Mouse (Mus musculus): ENCODE results near the gene Acsm2. TPM values are rescaled to one million over a fixed set of nuclear protein-coding genes. Genes with fewer than 3 reads are reported as not detected.

Acsm2 gene
- 0.02 and 0.48 TPM in 2 replicates for polyA plus RNA-seq (2015; fragmentation: Nextera tagmentation; extraction: Ambion mirVana)

GRCm38 (mm10) chr7:119554040-119554439, at the start of gene Acsm2:
Gene Acsm2, plus strand, starts transcription at chr7:119554340.

DNA sequence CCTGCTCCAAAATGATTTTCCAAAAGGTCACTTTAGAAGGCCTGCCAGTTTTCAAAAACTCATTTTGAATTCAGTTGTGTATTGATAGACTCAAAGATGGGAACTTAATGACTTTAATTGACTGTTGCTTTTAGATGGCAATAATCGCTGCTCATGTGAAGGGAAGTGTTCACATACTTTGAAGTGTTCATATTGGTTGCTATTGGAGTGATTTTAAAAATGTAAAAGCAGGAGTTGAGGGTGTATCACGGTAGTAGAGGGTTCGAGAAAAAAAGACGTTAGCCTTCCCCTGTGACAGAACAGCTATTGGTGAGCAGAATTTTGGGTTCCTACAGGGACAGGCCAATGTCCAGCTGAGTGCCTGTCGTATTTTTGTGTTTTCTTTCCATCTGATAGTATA, 35.0 kb upstream of the Acsm2 start, which contains the start of gene Acsm5:
TSS of gene Acsm5 (plus strand) at position 301 of the 400 bp plus-strand sequence.

GRCm38 (mm10) chr7:119523389-119523788, 30.8 kb upstream of the Acsm2 start, which contains the start of gene Pdilt:
Gene Pdilt, minus strand, starts transcription at chr7:119523489.

DNA sequence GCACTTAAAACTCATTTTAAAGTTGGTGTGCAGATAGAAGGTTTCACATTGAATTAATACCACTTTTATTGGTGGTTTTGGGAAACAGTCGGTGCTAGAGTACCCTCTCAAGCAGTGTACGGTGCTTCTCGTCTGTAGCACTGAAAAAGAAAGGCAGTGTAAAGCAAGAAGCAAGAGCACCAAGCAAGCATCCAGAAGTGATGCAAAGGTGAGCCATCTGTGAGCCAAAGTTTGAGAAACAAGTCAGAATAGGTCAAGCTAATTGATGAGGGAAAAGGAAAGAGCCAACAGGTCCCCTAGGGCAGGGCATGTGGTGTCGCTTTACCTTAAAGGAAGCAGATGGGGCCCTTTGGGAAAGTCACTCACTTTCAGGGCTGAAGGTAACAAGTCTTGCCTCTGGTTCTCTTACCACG, 52.5 kb downstream of the Acsm2 start, which contains the start of gene Acsm1:
TSS of gene Acsm1 (plus strand) at position 363 of the 413 bp plus-strand sequence.

Other genes with a start within 250 kb of the Acsm2 start
- gene Gp2, start 95.1 kb upstream of the Acsm2 start, polyA plus RNA-seq (2015; fragmentation: Nextera tagmentation; extraction: Ambion mirVana): not detected in 2 replicates
- not detected in 2 replicates for gene Umod, start 75.1 kb upstream of the Acsm2 start, polyA plus RNA-seq (2015; fragmentation: Nextera tagmentation; extraction: Ambion mirVana)
- gene Acsm5, start 34.9 kb upstream of the Acsm2 start, polyA plus RNA-seq (2015; fragmentation: Nextera tagmentation; extraction: Ambion mirVana): 0.29 and 0.36 TPM in 2 replicates
- not detected in 2 replicates for gene Pdilt, start 30.9 kb upstream of the Acsm2 start, polyA plus RNA-seq (2015; fragmentation: Nextera tagmentation; extraction: Ambion mirVana)
- gene Acsm1, start 52.7 kb downstream of the Acsm2 start, polyA plus RNA-seq (2015; fragmentation: Nextera tagmentation; extraction: Ambion mirVana): 1.2 and 1.4 TPM in 2 replicates
- not detected in 2 replicates for gene Acsm4, start 135.7 kb downstream of the Acsm2 start, polyA plus RNA-seq (2015; fragmentation: Nextera tagmentation; extraction: Ambion mirVana)
- gene Thumpd1, start 166.5 kb downstream of the Acsm2 start, polyA plus RNA-seq (2015; fragmentation: Nextera tagmentation; extraction: Ambion mirVana): 30.5 and 41.7 TPM in 2 replicates
- 4.2 and 9.9 TPM in 2 replicates for gene Acsm3, start 206.6 kb downstream of the Acsm2 start, polyA plus RNA-seq (2015; fragmentation: Nextera tagmentation; extraction: Ambion mirVana)
- 7.3 and 10.2 TPM in 2 replicates for gene Rexo5, start 239.7 kb downstream of the Acsm2 start, polyA plus RNA-seq (2015; fragmentation: Nextera tagmentation; extraction: Ambion mirVana)
- gene Eri2, start 239.7 kb downstream of the Acsm2 start, polyA plus RNA-seq (2015; fragmentation: Nextera tagmentation; extraction: Ambion mirVana): 8.0 and 12.4 TPM in 2 replicates

Data from adrenal gland, postnatal 0 days (tissue).